Mouse (Mus musculus) thymus, adult 2 months (tissue): ENCODE results near the gene Zfp281.

Experiments used
- CTCF ChIP-seq: fragments of 200-500 bp; IDR thresholded peaks from 2 replicates; pipeline ENCODE4 v1.5.1; 2012; ENCODE audit warnings: mild to moderate bottlenecking, control low read depth, low read length, moderate library complexity, borderline replicate concordance; ENCODE audit not compliant: control insufficient read depth, poor library complexity, insufficient read depth; ENCODE audit errors: extremely low read depth
- POLR2A ChIP-seq: fragments of 200-500 bp; IDR thresholded peaks from 2 replicates; pipeline ENCODE4 v1.6.1; 2012; ENCODE audit warnings: mild to moderate bottlenecking, low read length, control low read depth, moderate library complexity; ENCODE audit not compliant: control insufficient read depth, poor library complexity, insufficient read depth; ENCODE audit errors: extremely low read depth

DNA sequence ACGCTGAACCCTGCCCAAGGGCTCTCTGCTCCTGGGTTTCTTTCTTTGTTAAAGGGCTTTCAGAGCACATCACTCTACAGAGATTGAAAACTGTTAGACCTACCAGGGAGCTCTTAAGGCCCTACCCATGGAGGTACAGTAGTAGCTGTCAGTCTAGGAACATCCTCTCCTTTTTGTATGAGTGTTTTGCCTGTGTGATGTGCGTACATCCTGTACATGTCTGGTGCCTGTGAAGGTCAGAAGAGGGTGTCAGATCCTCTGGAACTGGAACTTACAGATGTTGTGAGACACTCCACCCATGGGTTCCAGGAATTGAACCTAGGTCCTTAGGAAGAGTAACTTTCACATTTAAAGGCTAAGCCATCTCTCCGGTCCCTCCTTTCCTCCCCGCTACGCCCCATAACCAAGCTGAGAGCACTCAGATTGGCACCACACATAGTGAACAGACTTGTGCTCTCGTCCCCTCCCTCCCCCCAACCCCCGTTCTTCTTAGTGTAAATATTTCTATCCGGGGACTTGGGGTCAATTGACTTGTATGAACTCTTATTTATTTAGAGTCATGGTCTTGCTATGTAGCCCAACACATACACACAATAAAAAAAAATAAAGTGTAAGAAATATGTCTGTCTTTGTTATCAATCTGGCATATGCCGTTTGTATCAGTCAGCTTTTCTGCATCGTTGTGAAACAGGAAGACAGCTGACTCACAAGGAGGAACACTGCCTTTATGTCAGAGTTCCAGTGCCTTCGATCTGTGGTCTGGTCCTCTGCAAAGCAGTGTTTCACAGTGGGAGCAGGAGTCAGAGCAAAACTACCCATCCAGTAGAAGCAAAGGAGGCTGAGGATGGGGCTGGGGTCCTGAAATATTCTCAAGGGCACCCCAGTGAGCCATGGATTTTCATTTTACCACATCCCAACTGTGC is 16.1 kb upstream of the Zfp281 start:
- TF ChIP-seq CTCF (no peak), POLR2A (no peak)
